Mouse (Mus musculus) kidney, adult 2 months (tissue): ENCODE data around the gene Ubxn7. TPM values are rescaled to one million over a fixed set of nuclear protein-coding genes. Genes with fewer than 3 reads are reported as not detected.

Source experiments
- DNase-seq: peaks from one replicate; pipeline ENCODE4 v3.0.0; 2021
- H3K27ac ChIP-seq: fragments of 200-500 bp; 2 replicates; pipeline ENCODE4 v1.5.1; 2012; ENCODE audit warnings: low read depth, low read length, control low read depth, inconsistent platforms; ENCODE audit not compliant: insufficient read depth
- H3K27me3 ChIP-seq: fragments of 200-500 bp; replicated peaks from 2 replicates; pipeline ENCODE4 v1.6.1; 2012; ENCODE audit warnings: mild to moderate bottlenecking, moderate library complexity, low read length, inconsistent platforms; ENCODE audit not compliant: control insufficient read depth, insufficient read depth
- H3K36me3 ChIP-seq: fragments of 200-500 bp; 2 replicates; pipeline ENCODE4 v1.6.1; 2012; ENCODE audit warnings: mild to moderate bottlenecking, moderate library complexity, low read length, inconsistent platforms; ENCODE audit not compliant: control insufficient read depth, insufficient read depth
- H3K4me1 ChIP-seq: fragments of 200-500 bp; 2 replicates; pipeline ENCODE4 v1.6.1; 2011; ENCODE audit warnings: low read length; ENCODE audit not compliant: control insufficient read depth, insufficient read depth
- H3K4me3 ChIP-seq: fragments of 200-500 bp; 2 replicates; pipeline ENCODE4 v1.5.1; 2011; ENCODE audit warnings: mild to moderate bottlenecking, low read depth, low read length, control low read depth; ENCODE audit not compliant: insufficient read depth
- CTCF ChIP-seq: fragments of 200-500 bp; conservative IDR thresholded peaks from 2 replicates; pipeline ENCODE4 v1.5.1; 2011; ENCODE audit warnings: low read depth, mild to moderate bottlenecking, control low read depth, low read length, moderate library complexity, mixed read lengths; ENCODE audit not compliant: insufficient read depth, insufficient read length
- POLR2A ChIP-seq: fragments of 200-500 bp; IDR thresholded peaks from one replicate; pipeline ENCODE4 v1.6.1; 2011; ENCODE audit warnings: low read depth, low read length, control low read depth
- WGBS: fragments of 180-500 bp; shearing (Covaris S2); methylation state at CpG from one replicate; pipeline ENCODE4 v1.1.7; 2018; 5-methylcytosine and 5-hydroxymethylcytosine counted together
- polyA plus RNA-seq: library from polyadenylated mRNA; depleted of rRNA; stranded (reverse); fragments of >200 nt; gene quantifications from 2 replicates; pipeline ENCODE4 v1.2.3, GENCODE M21; 2012

Ubxn7 gene
- polyA plus RNA-seq, 1 experiment: 10.4 TPM

DNA sequence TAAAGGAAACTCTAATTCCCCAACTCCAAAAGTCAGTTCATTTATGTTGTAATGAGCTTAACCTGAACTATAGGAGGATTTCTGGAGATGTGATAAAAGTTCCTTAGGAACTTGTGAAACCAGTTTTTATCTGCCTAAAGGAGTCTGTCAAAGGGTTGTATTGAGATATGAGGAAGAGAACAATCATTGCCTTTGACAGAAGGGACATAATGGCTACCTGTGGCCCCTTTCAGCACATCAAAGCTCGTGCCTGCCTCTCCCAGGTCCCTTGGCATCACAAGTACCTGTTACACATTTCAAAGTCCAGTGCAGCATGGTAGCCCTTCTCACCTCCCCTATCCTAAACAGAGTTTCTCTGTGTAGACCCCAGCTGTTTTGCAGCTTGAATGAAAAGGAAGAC lies 85.4 kb downstream of the Ubxn7 start:
- no peak overlapping the region for H3K4me3 ChIP-seq
- H3K27ac ChIP-seq: no peak overlapping the region
- peaks cover 12% of the 10 kb centered on the region; the same call in 1 of the 2 replicates for H3K4me1 ChIP-seq
- no peaks in the 10 kb centered on the region for H3K36me3 ChIP-seq
- no peaks in the 10 kb centered on the region for H3K27me3 ChIP-seq
- TF ChIP-seq POLR2A (no peak), CTCF (no peak)
- DNase-seq: no peak
- 56% methylated on average over 1 of the region's 1 CpGs for WGBS

DNA sequence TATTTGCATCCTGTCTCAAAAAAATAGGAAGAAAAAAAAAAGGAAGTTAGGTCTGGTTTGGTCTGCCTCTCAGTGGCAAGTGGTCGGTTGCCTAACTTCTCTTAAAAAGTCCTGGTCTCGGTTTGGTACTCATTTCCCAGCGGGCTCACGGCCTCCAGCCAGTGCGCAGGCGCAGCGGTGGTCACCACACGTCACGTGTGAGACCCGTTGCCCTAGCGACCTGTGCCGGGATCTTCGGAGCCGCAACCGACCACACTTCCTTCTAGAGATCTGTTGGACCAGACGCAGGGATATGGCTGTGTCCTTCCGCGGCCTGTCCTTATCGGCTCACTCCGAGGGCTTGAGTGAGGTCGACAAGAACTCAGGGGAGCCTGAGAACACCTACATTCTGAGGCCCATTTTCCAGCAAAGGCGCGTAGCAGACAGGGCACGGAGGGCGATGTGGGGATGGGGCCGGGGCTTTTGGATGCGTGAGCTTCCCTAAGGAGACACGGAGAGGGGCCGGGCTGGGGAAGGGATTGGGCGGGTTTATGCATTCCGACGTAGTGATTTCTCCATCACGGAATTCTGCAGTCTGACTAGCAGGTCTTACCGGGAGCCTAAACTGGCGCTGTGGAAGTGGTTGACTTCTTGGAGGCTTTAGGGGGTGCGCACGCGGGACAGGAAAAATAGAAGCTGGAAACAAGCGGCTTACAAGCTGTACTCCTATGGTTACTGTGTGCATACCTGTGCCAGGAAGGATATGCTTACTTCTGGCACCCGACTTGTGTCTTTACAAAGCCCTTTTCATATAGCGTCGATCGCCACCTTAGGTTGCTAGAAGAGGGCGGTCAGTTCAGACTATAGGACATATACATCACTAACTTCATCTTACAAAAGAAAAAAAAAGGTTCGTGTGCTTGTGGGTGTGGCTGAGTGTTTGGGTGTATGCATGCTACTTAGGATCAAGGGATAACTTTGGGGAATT lies 87.7 kb downstream of the Ubxn7 start, which contains the start of gene Tctex1d2:
TSS of gene Tctex1d2 (plus strand) at position 186 of the 967 bp plus-strand sequence.
- no peaks in the 10 kb centered on the region for H3K36me3 ChIP-seq
- H3K4me1 ChIP-seq: peaks cover 12% of the 10 kb centered on the region; the same call in 1 of the 2 replicates
- TF ChIP-seq CTCF (no peak), POLR2A (peak; percentile 64)
- no peaks in the 10 kb centered on the region for H3K27me3 ChIP-seq
- peak; percentile 98 for DNase-seq
- H3K27ac ChIP-seq: peak within 1 kb of the TSS; percentile 46
- 2% methylated on average over 45 of the region's 45 CpGs for WGBS
- peak within 1 kb of the TSS; percentile 61 for H3K4me3 ChIP-seq

DNA sequence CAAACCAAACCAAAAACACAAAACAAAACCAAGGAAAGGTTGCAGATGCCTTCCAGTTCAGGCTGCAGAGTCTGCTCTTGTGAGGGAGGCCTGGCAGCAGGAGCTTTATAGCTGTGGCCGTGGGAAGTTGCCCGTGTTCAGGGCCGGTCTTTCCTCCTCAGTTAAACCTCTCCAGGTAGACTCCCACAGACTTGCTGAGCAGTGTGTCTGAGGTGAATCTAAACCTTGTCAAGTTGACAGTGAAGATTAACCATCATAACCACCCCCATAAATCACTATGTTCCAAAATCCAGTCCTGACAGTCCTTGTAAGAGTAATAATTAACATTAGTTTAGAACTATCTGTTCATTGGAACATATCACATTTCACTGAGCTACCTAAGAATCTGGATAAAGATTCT lies 95.4 kb downstream of the Ubxn7 start:
- DNase-seq: peak; percentile 80
- peak overlapping the region; percentile 56 for H3K27ac ChIP-seq
- 55% methylated on average over 3 of the region's 3 CpGs for WGBS
- H3K4me3 ChIP-seq: no peak overlapping the region
- TF ChIP-seq CTCF: no peak
- no peak for TF ChIP-seq POLR2A
- H3K27me3 ChIP-seq: no peaks in the 10 kb centered on the region
- H3K36me3 ChIP-seq: no peaks in the 10 kb centered on the region
- H3K4me1 ChIP-seq: peaks cover 19% of the 10 kb centered on the region

DNA sequence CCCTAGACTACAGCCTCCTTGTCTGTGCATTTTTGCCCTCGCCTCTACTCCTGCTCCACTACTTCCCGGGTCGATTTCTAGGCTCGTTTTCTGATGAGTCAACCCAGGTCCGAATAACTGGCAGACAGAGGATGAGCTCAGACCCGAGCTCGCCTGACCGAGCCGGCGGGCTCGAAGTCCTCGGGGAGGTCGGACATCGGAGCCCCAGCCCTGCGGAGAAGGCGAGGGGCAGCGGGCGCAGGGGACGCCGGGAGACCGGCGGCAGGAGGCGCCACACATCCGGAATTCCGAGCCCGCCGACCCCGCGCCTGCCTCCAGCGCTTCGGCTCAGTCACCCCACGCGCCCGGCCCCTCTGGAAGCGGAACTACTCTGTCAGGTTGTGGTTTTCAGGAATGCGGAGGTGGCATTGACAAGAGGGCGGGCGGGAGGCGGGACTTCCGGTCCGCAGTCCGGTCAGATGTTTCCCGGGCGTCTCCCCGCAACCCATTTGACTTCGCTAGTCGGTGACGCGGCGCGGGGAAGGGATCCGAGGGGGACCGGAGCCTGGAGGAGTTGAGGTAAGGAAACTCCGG lies 98.5 kb downstream of the Ubxn7 start, which contains the start of gene Pcyt1a:
TSS of gene Pcyt1a (plus strand) at position 448 of the 573 bp plus-strand sequence.
- under 1% methylated on average over 54 of the region's 54 CpGs for WGBS
- peak; percentile 96 for DNase-seq
- TF ChIP-seq CTCF (0 out of 2 replicates have a peak, but pooled peaks have one; percentile 9), POLR2A (peak; percentile 56)

DNA sequence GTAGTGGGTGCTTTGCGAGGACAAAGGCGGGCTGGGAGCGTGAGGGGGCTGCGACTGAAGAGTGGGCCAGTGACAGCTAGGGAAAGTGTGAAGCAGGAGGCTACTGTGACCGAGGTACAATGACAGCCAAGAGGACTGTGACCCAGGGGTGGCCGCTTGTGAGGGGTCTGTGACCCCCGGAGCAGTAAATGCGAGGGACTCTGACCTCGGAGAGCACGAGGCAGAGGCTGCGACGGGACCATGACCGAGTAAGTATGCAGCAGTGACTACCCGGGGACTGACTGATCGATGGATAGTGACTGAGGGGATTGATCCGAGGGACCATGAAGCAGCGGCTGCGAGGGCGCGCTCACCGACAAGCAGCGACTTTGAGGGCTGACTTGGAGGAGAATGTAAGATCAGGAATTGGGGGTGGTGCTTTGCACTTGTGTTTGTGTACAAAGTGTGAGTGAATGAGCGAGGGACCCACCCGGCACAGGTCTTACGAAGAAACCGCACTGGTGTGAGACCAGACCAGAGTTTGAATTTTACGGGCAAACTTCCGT lies 99.1 kb downstream of the Ubxn7 start:
- peaks cover 22% of the 10 kb centered on the region for H3K4me1 ChIP-seq
- H3K27me3 ChIP-seq: no peaks in the 10 kb centered on the region
- H3K36me3 ChIP-seq: no peaks in the 10 kb centered on the region
- no peak for DNase-seq
- TF ChIP-seq CTCF: no peak
- peak overlapping the region; percentile 98 for H3K4me3 ChIP-seq
- H3K27ac ChIP-seq: peak overlapping the region; percentile 97
- under 1% methylated on average over 28 of the region's 28 CpGs for WGBS

More for the DNA sequence above, 98.5 kb downstream of the Ubxn7 start, which contains the start of gene Pcyt1a:
- Histone ChIP-seq H3K27me3 (no peaks in the 10 kb centered on the region), H3K27ac (peak within 1 kb of the TSS; percentile 97), H3K36me3 (no peaks in the 10 kb centered on the region), H3K4me3 (peak within 1 kb of the TSS; percentile 98), H3K4me1 (peaks cover 19% of the 10 kb centered on the region)

DNA sequence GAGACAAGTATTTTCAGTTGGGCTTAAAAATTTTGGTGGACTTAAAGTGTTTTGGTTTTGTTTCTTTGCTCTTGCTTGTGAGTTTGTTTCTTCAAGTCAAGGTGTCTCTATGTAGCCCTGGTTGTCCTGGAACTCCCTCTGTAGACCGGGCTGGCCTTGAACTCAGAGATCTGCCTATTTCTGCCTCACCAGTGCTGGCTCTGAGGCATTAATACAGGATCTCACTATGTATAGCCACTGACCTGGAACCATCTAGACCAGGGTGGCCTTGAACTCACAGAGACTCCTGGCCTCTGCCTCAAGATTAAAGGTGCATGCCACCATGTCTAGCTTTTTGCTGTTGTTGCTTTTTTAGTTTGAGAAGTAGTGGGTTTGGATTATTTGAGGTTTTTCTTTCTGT lies 99.9 kb downstream of the Ubxn7 start:
- WGBS: 89% methylated on average over 1 of the region's 1 CpGs
- peaks cover 30% of the 10 kb centered on the region for H3K4me1 ChIP-seq
- no peak overlapping the region for H3K27ac ChIP-seq
- H3K27me3 ChIP-seq: no peaks in the 10 kb centered on the region
- TF ChIP-seq POLR2A: no peak
- TF ChIP-seq CTCF: no peak
- no peak for DNase-seq
- no peaks in the 10 kb centered on the region for H3K36me3 ChIP-seq
- H3K4me3 ChIP-seq: peak overlapping the region; percentile 30; the same call in 1 of the 2 replicates

DNA sequence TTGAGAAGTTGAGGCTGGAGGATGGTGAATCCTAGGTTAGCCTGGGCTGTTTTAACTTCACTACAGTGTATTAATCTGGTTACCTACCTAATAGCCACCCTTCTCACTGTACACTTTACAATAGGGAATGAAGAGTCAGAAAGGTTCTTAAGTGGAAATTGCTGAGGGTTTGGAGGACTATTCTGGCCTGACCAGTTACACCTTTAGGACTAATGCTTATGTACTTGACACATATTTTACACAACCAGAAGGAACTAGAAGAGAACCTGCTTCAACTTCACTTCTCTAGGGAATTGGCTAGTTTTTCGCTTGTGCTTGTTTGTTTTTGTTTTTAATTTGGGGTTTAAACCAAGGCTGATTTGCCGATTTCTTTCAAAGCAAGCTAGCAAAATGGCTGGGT lies 101.1 kb downstream of the Ubxn7 start:
- WGBS: 81% methylated on average over 2 of the region's 2 CpGs
- no peak overlapping the region for H3K4me3 ChIP-seq
- no peak overlapping the region for H3K27ac ChIP-seq
- H3K27me3 ChIP-seq: no peaks in the 10 kb centered on the region
- no peaks in the 10 kb centered on the region for H3K36me3 ChIP-seq
- H3K4me1 ChIP-seq: peaks cover 31% of the 10 kb centered on the region
- no peak for DNase-seq
- no peak for TF ChIP-seq POLR2A
- TF ChIP-seq CTCF: no peak
